ENCODE assay signal across 12 mouse cellular contexts in the genomic region with DNA sequence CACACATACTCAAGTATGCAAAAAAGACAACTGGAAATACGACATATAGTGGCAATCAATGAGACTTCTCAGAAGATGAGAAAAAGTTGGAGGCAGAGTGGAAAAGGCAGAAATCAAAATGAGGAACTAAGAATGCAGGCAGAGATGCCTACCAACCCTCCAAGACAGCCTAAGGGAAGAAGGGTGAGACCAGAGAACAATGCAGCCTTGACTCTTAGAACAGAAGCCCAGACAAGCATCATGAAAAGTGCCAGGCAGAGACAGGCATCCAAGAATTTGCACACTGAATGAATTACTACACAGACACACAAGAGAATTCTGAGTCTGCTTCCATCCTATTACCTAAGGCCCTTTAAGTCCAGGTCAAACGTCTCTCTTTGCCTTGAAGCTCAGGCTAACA. TPM values are rescaled to one million over a fixed set of nuclear protein-coding genes. Genes with fewer than 3 reads are reported as not detected.
DNase-seq lines count a peak whose midpoint lies in the region; ATAC-seq and TF ChIP-seq lines count a peak whose summit lies in the region.
"Had no signal": no experiment of that assay in that cellular context is flagged by ENCODE, and none has a peak within 500 bp of the region (broad histone marks: within the 10 kb centered on the region; RNA-seq: fewer than 3 reads in every experiment).

No protein-coding gene starts in this region.

- peaks cover 9% of the 10 kb centered on the region for H3K4me1 ChIP-seq in heart, adult 2 months (ENCODE audit: control insufficient read depth, insufficient read depth, low read length)
- H3K4me1 ChIP-seq in CH12.LX (ENCODE audit: control insufficient read depth in 1 of 2, insufficient read depth in 2 of 2): peaks cover 2 to 36% of the 10 kb centered on the region in 2 experiments
- peaks cover 23% of the 10 kb centered on the region for H3K4me1 ChIP-seq in forebrain, embryonic 12.5 days
- peaks cover 33% of the 10 kb centered on the region for H3K4me1 ChIP-seq in liver, embryonic 12.5 days

- no peaks in the 10 kb centered on the region for H3K9me3 ChIP-seq in CH12.LX (replicated peaks; ENCODE audit: low read length)
- no peaks in the 10 kb centered on the region for H3K9me3 ChIP-seq in forebrain, embryonic 12.5 days
- H3K9me3 ChIP-seq in liver, embryonic 12.5 days (replicated peaks): no peaks in the 10 kb centered on the region
- H3K9me3 ChIP-seq: heart, embryonic 15.5 days had no signal

- no peak overlapping the region for H3K9ac ChIP-seq in heart, adult 2 months (ENCODE audit: low read depth, low read length)
- no peak overlapping the region for H3K9ac ChIP-seq in CH12.LX (ENCODE audit: insufficient read depth, low read depth)
- no peak overlapping the region for H3K9ac ChIP-seq in forebrain, embryonic 12.5 days
- H3K9ac ChIP-seq in liver, embryonic 12.5 days: no peak overlapping the region
- H3K9ac ChIP-seq: heart, embryonic 15.5 days had no signal

- no peak for TF ChIP-seq CTCF in heart, adult 2 months (IDR thresholded peaks at IDR 0.05)
- TF ChIP-seq CTCF in CH12.LX (conservative IDR thresholded peaks at IDR 0.05 in 1 of 2, IDR thresholded peaks at IDR 0.05 in 1 of 2; ENCODE audit: low read depth in 2 of 2, low read length in 2 of 2): no peak

- H3K27me3 ChIP-seq in heart, adult 2 months (ENCODE audit: control insufficient read depth, insufficient read depth, low read length): no peaks in the 10 kb centered on the region
- H3K27me3 ChIP-seq in CH12.LX (replicated peaks): no peaks in the 10 kb centered on the region
- no peaks in the 10 kb centered on the region for H3K27me3 ChIP-seq in forebrain, embryonic 12.5 days
- peaks cover 33% of the 10 kb centered on the region for H3K27me3 ChIP-seq in liver, embryonic 12.5 days (replicated peaks)
- H3K27me3 ChIP-seq: heart, embryonic 15.5 days had no signal

- intact Hi-C loops in heart, adult 2 months (cut with DNase I): loop anchor here (5.0 kb wide), 1 partner anchor 115 kb away; a partner anchor contains a TSS

- DNase-seq in heart, adult 11 months: peak; percentile 75
- DNase-seq in heart, adult 2 months: no peak
- peak; percentile 34 for DNase-seq in CH12.LX (ENCODE audit: extremely low read depth)
- no peak for DNase-seq in urinary bladder, postnatal 10 days (ENCODE audit: low spot score)
- DNase-seq: adrenal gland, postnatal 14 days; kidney, adult 18-20 months had no signal

- TF ChIP-seq POLR2A in heart, adult 2 months (IDR thresholded peaks at IDR 0.05; ENCODE audit: insufficient read depth, low read depth, low read length): no peak
- TF ChIP-seq POLR2A in CH12.LX (IDR thresholded peaks at IDR 0.05; ENCODE audit: low read depth, low read length): no peak

- dilution Hi-C loops in CH12.LX (cut with MboI; ENCODE audit: extremely low pct_ligation_motif_present, extremely low pct_unique_long_range_greater_than_20kb, low sequenced_read_pairs): no loop called here

- H3K4me2 ChIP-seq in CH12.LX (ENCODE audit: insufficient read depth, low read depth, poor library complexity, severe bottlenecking): no peak overlapping the region
- peak overlapping the region; percentile 77 for H3K4me2 ChIP-seq in forebrain, embryonic 12.5 days
- H3K4me2 ChIP-seq in liver, embryonic 12.5 days: no peak overlapping the region
- H3K4me2 ChIP-seq: heart, embryonic 15.5 days had no signal

- H3K36me3 ChIP-seq in heart, adult 2 months (ENCODE audit: control insufficient read depth, insufficient read depth, low read length): peaks cover 4% of the 10 kb centered on the region
- H3K36me3 ChIP-seq in CH12.LX (replicated peaks in 1 of 2; ENCODE audit: control insufficient read depth in 1 of 2, insufficient read depth in 1 of 2, low read length in 1 of 2): peaks cover 0 to 1% of the 10 kb centered on the region in 2 experiments
- H3K36me3 ChIP-seq in forebrain, embryonic 12.5 days (replicated peaks): no peaks in the 10 kb centered on the region
- no peaks in the 10 kb centered on the region for H3K36me3 ChIP-seq in liver, embryonic 12.5 days
- H3K36me3 ChIP-seq: heart, embryonic 15.5 days had no signal

- no peak overlapping the region for H3K27ac ChIP-seq in heart, adult 2 months
- no peak overlapping the region for H3K27ac ChIP-seq in CH12.LX (ENCODE audit: insufficient read depth, low read depth)
- no peak overlapping the region; the same call in 1 of the 2 replicates for H3K27ac ChIP-seq in forebrain, embryonic 12.5 days
- no peak overlapping the region for H3K27ac ChIP-seq in liver, embryonic 12.5 days
- H3K27ac ChIP-seq: heart, embryonic 15.5 days; macrophage had no signal

- H3K79me2 ChIP-seq in heart, adult 2 months (replicated peaks; ENCODE audit: control insufficient read depth, insufficient read depth, low read length): no peaks in the 10 kb centered on the region; the same call in 1 of the 2 replicates
- peaks cover 9% of the 10 kb centered on the region for H3K79me2 ChIP-seq in CH12.LX (replicated peaks; ENCODE audit: control insufficient read depth, extremely low read depth, insufficient read depth, poor library complexity, severe bottlenecking)

- 77% methylated on average over 2 of the region's 2 CpGs for WGBS in heart, adult 2 months
- WGBS in forebrain, embryonic 12.5 days: 45% methylated on average over 2 of the region's 2 CpGs
- WGBS in liver, embryonic 12.5 days (ENCODE audit: insufficient replicate concordance): 43% methylated on average over 2 of the region's 2 CpGs

- no peak for ATAC-seq in forebrain, embryonic 12.5 days (ENCODE audit: low FRiP score)
- peak; percentile 53 for ATAC-seq in megakaryocyte, adult 5-6 weeks (ENCODE audit: poor library complexity, severe bottlenecking)
- ATAC-seq in monocyte, adult 5-6 weeks (replicated peaks; ENCODE audit: insufficient number of reproducible peaks, low FRiP score, low TSS enrichment, poor library complexity, severe bottlenecking): no peak
- ATAC-seq in liver, embryonic 12.5 days: no peak

- no peak overlapping the region for H3K4me3 ChIP-seq in heart, adult 2 months
- no peak overlapping the region for H3K4me3 ChIP-seq in CH12.LX (replicated peaks in 1 of 3; ENCODE audit: low read depth in 2 of 3, low read length in 2 of 3, poor library complexity in 1 of 3)
- no peak overlapping the region for H3K4me3 ChIP-seq in forebrain, embryonic 12.5 days (replicated peaks)
- H3K4me3 ChIP-seq in liver, embryonic 12.5 days: no peak overlapping the region
- H3K4me3 ChIP-seq: heart, embryonic 15.5 days had no signal

- no peak for TF ChIP-seq EP300 in heart, adult 2 months (IDR thresholded peaks at IDR 0.05; ENCODE audit: insufficient read depth, low read depth, low read length)
- TF ChIP-seq EP300 in CH12.LX (IDR thresholded peaks at IDR 0.05; ENCODE audit: low read length): 0 out of 2 replicates have a peak, but pooled peaks have one; percentile 43

- TF ChIP-seq RAD21 in CH12.LX (IDR thresholded peaks at IDR 0.05; ENCODE audit: low read depth, low read length): no peak

- in situ Hi-C loops in CH12.LX (cut with MboI; ENCODE audit: low pct_ligation_motif_present, low pct_unique_long_range_greater_than_20kb, low sequenced_read_pairs): loop anchor here (25.0 kb wide), 1 partner anchor 90 kb away; a partner anchor contains a TSS

TF ChIP-seq in CH12.LX, 34 proteins besides CTCF, POLR2A, EP300 and RAD21:
- TF ChIP-seq ZMIZ1 (IDR thresholded peaks at IDR 0.05; ENCODE audit: low read depth, low read length): no peak
- no peak for TF ChIP-seq JUN (IDR thresholded peaks at IDR 0.05; ENCODE audit: insufficient read depth, low read depth, low read length)
- TF ChIP-seq UBTF (IDR thresholded peaks at IDR 0.05; ENCODE audit: low read depth, low read length): no peak
- no peak for TF ChIP-seq NRF1 (IDR thresholded peaks at IDR 0.05; ENCODE audit: low read depth, low read length)
- TF ChIP-seq E2F4 (IDR thresholded peaks at IDR 0.05; ENCODE audit: insufficient replicate concordance, low read depth, low read length): no peak
- no peak for TF ChIP-seq MXI1 (IDR thresholded peaks at IDR 0.05; ENCODE audit: low read depth, low read length)
- no peak for TF ChIP-seq POLR2AphosphoS2 (IDR thresholded peaks at IDR 0.05; ENCODE audit: low read depth, low read length)
- TF ChIP-seq CHD1 (IDR thresholded peaks at IDR 0.05; ENCODE audit: low read depth, low read length): no peak
- no peak for TF ChIP-seq USF1 (IDR thresholded peaks at IDR 0.05; ENCODE audit: low read depth, low read length)
- TF ChIP-seq TBP (conservative IDR thresholded peaks at IDR 0.05; ENCODE audit: low read depth, low read length): no peak
- TF ChIP-seq NELFE (IDR thresholded peaks at IDR 0.05; ENCODE audit: low read depth, low read length): no peak
- no peak for TF ChIP-seq IRF4 (IDR thresholded peaks at IDR 0.05; ENCODE audit: low read depth, low read length)
- no peak for TF ChIP-seq KAT2A (IDR thresholded peaks at IDR 0.05; ENCODE audit: insufficient replicate concordance, low read length)
- TF ChIP-seq SIN3A (IDR thresholded peaks at IDR 0.05; ENCODE audit: low read length): no peak
- TF ChIP-seq MYC (IDR thresholded peaks at IDR 0.05; ENCODE audit: low read depth, low read length): no peak

RNA-seq across cellular contexts. Expression of a gene that starts 2.6 kb away (rescaled TPM):
- total RNA-seq in heart, adult 2 months (2021): 10 to 100 TPM; 14.5 to 19.4 TPM
- 6.0 and 8.1 TPM in 2 replicates for polyA plus RNA-seq in heart, adult 2 months (2012; rRNA removed)
- total RNA-seq in CH12.LX (2012; rRNA removed): 11.5 and 12.3 TPM in 2 replicates
- 10.8 and 11.8 TPM in 2 replicates for total RNA-seq in CH12.LX (2014; rRNA removed)
- polyA plus RNA-seq in CH12.LX (2012; ENCODE audit: insufficient read length, low read depth): 9.3 and 11.0 TPM in 2 replicates
- 22.1 and 28.9 TPM in 2 replicates for polyA plus RNA-seq in forebrain, embryonic 12.5 days (2016; fragmentation: Nextera tagmentation; extraction: Ambion mirVana)
- 17.5 and 18.8 TPM in 2 replicates for total RNA-seq in megakaryocyte, adult 5-6 weeks (2015)
- 20.9 and 23.1 TPM in 2 replicates for total RNA-seq in megakaryocyte, adult 5-6 weeks (2017)
- 29.4 to 59.8 TPM (median 43.6 TPM) in 3 replicates for total RNA-seq in monocyte, adult 5-6 weeks (2017)
- 6.9 and 8.2 TPM in 2 replicates for polyA plus RNA-seq in liver, embryonic 12.5 days (2016; fragmentation: Nextera tagmentation; extraction: Ambion mirVana)

Comparison
In these comparisons a context has a peak if more than half of its experiments do, and no peak if none do; other contexts are left out.
1. DNase-seq: peak in heart, adult 11 months (single experiment) and CH12.LX (single experiment); none in heart, adult 2 months (0 of 2) and urinary bladder, postnatal 10 days (single experiment).